Mouse (Mus musculus) limb, embryonic 11.5 days (tissue): ENCODE results near the gene Bcor. TPM values are rescaled to one million over a fixed set of nuclear protein-coding genes. Genes with fewer than 3 reads are reported as not detected.

ENCODE experiments used
- ATAC-seq: fragments of 200-750 bp; cut with Nextera tagmentation; 2 replicates; pipeline ENCODE4 v1.8.0; 2017; ENCODE audit warnings: low read depth; ENCODE audit not compliant: insufficient number of reproducible peaks, low FRiP score, low TSS enrichment
- DNase-seq: peaks from one replicate; pipeline ENCODE4 v3.0.0-alpha.2; 2015; ENCODE audit warnings: low spot score
- H3K27ac ChIP-seq: fragments of 300-500 bp; sonication (generic); replicated peaks from 2 replicates; pipeline ENCODE4 v1.5.1; 2014; ENCODE audit warnings: low read depth, mild to moderate bottlenecking, low read length
- H3K27me3 ChIP-seq: fragments of 300-500 bp; sonication (generic); 2 replicates; pipeline ENCODE4 v1.6.1; 2014; ENCODE audit warnings: mild to moderate bottlenecking, low read length, mixed read lengths; ENCODE audit not compliant: control insufficient read depth, insufficient read depth
- H3K36me3 ChIP-seq: fragments of 300-500 bp; sonication (generic); 2 replicates; pipeline ENCODE4 v1.6.1; 2014; ENCODE audit warnings: mild to moderate bottlenecking, low read length, moderate library complexity, mixed read lengths; ENCODE audit not compliant: control insufficient read depth, insufficient read depth
- H3K4me1 ChIP-seq: fragments of 300-500 bp; sonication (generic); 2 replicates; pipeline ENCODE4 v1.6.1; 2014; ENCODE audit warnings: low read length, mixed read lengths; ENCODE audit not compliant: control insufficient read depth, insufficient read depth
- H3K4me2 ChIP-seq: fragments of 300-500 bp; sonication (generic); 2 replicates; pipeline ENCODE4 v1.6.1; 2014; ENCODE audit warnings: low read depth, mild to moderate bottlenecking, moderate library complexity; ENCODE audit not compliant: severe bottlenecking
- H3K4me3 ChIP-seq: fragments of 300-500 bp; sonication (generic); 2 replicates; pipeline ENCODE4 v1.5.1; 2014; ENCODE audit warnings: low read depth, low read length
- H3K9ac ChIP-seq: fragments of 300-500 bp; sonication (generic); 2 replicates; pipeline ENCODE4 v1.6.1; 2014; ENCODE audit warnings: mild to moderate bottlenecking, low read length
- H3K9me3 ChIP-seq: fragments of 300-500 bp; sonication (generic); 2 replicates; pipeline ENCODE4 v1.6.1; 2016; ENCODE audit warnings: low read length; ENCODE audit not compliant: control insufficient read depth
- WGBS: fragments of 180-500 bp; shearing (Covaris S2); extraction: QIAGEN DNeasy Blood & Tissue Kit; methylation state at CpG from one replicate; pipeline ENCODE4 v1.1.7; 2014; 5-methylcytosine and 5-hydroxymethylcytosine counted together
- polyA plus RNA-seq: library from polyadenylated mRNA; unstranded; fragments of >200 nt; fragmentation: Nextera tagmentation; extraction: Ambion mirVana; gene quantifications from 2 replicates; pipeline ENCODE4 v1.2.1, GENCODE M21; 2014

Gene Bcor
- polyA plus RNA-seq, 1 experiment from 2014 or later, result 26.6 TPM

- peak; percentile 47 for DNase-seq
- H3K27ac ChIP-seq, result no peak overlapping the region
Measured at GRCm38 (mm10) chrX:12138266-12138665, 21.9 kb downstream of the Bcor start.

GRCm38 (mm10) chrX:12137121-12137521 lies 23.0 kb downstream of the Bcor start:
- H3K27me3 ChIP-seq, result peaks cover 64% of the 10 kb centered on the region
- ATAC-seq (no peak), DNase-seq (peak; percentile 46)
- 4% methylated on average over 18 of the region's 25 CpGs for WGBS
- H3K9me3 ChIP-seq, result no peaks in the 10 kb centered on the region
- no peak overlapping the region for H3K9ac ChIP-seq
- peak overlapping the region; percentile 81 for H3K27ac ChIP-seq
- peak overlapping the region; percentile 68 for H3K4me2 ChIP-seq
- peaks cover 34% of the 10 kb centered on the region for H3K4me1 ChIP-seq
- peak overlapping the region; percentile 29 for H3K4me3 ChIP-seq
- H3K36me3 ChIP-seq, result no peaks in the 10 kb centered on the region

More at GRCm38 (mm10) chrX:12138266-12138665, 21.9 kb downstream of the Bcor start:
- no peaks in the 10 kb centered on the region for H3K36me3 ChIP-seq
- peaks cover 60% of the 10 kb centered on the region for H3K27me3 ChIP-seq
- peaks cover 30% of the 10 kb centered on the region for H3K4me1 ChIP-seq
- ATAC-seq, result no peak
- 8% methylated on average over 7 of the region's 7 CpGs for WGBS
- no peaks in the 10 kb centered on the region for H3K9me3 ChIP-seq
- H3K4me2 ChIP-seq, result no peak overlapping the region; the same call in 1 of the 2 replicates
- H3K4me3 ChIP-seq, result no peak overlapping the region
- no peak overlapping the region for H3K9ac ChIP-seq

GRCm38 (mm10) chrX:12136261-12137101 lies 23.7 kb downstream of the Bcor start:
- ATAC-seq (no peak), DNase-seq (peak; percentile 63)
- Histone ChIP-seq H3K4me3 (peak overlapping the region; percentile 29), H3K36me3 (no peaks in the 10 kb centered on the region), H3K9me3 (no peaks in the 10 kb centered on the region), H3K9ac (peak overlapping the region; percentile 32; the same call in 1 of the 2 replicates), H3K4me2 (peak overlapping the region; percentile 68), H3K4me1 (peaks cover 35% of the 10 kb centered on the region), H3K27ac (peak overlapping the region; percentile 81), H3K27me3 (peaks cover 63% of the 10 kb centered on the region)
- 2% methylated on average over 46 of the region's 50 CpGs for WGBS

GRCm38 (mm10) chrX:12135121-12136111 lies 24.7 kb downstream of the Bcor start:
- under 1% methylated on average over 58 of the region's 75 CpGs for WGBS
- Histone ChIP-seq H3K4me2 (peak overlapping the region; percentile 68), H3K4me3 (peak overlapping the region; percentile 30), H3K9me3 (no peaks in the 10 kb centered on the region), H3K9ac (peak overlapping the region; percentile 55), H3K4me1 (peaks cover 38% of the 10 kb centered on the region), H3K27ac (peak overlapping the region; percentile 81), H3K27me3 (peaks cover 73% of the 10 kb centered on the region), H3K36me3 (no peaks in the 10 kb centered on the region)
- peak; percentile 18; the same call in 1 of the 2 replicates for ATAC-seq
- DNase-seq, result peak; percentile 72

- Histone ChIP-seq H3K4me2 (peak overlapping the region; percentile 68), H3K27ac (peak overlapping the region; percentile 81), H3K9ac (no peak overlapping the region; the same call in 1 of the 2 replicates), H3K4me1 (peaks cover 46% of the 10 kb centered on the region), H3K4me3 (peak overlapping the region; percentile 30; the same call in 1 of the 2 replicates), H3K9me3 (no peaks in the 10 kb centered on the region), H3K27me3 (peaks cover 73% of the 10 kb centered on the region), H3K36me3 (no peaks in the 10 kb centered on the region)
- 2% methylated on average over 19 of the region's 19 CpGs for WGBS
- peak; percentile 12; the same call in 1 of the 2 replicates for ATAC-seq
- DNase-seq, result peak; percentile 74
Measured at GRCm38 (mm10) chrX:12134541-12134940, 25.6 kb downstream of the Bcor start.

- H3K9ac ChIP-seq, result peak overlapping the region; percentile 12; the same call in 1 of the 2 replicates
- peak overlapping the region; percentile 20 for H3K4me3 ChIP-seq
- peak overlapping the region; percentile 68 for H3K4me2 ChIP-seq
- H3K36me3 ChIP-seq, result no peaks in the 10 kb centered on the region
- no peaks in the 10 kb centered on the region for H3K9me3 ChIP-seq
- 4% methylated on average over 21 of the region's 21 CpGs for WGBS
- peak; percentile 32 for DNase-seq
- peaks cover 46% of the 10 kb centered on the region for H3K4me1 ChIP-seq
- H3K27me3 ChIP-seq, result peaks cover 75% of the 10 kb centered on the region
- peak overlapping the region; percentile 81 for H3K27ac ChIP-seq
- 0 out of 2 replicates have a peak, but pooled peaks have one; percentile 9 for ATAC-seq
Measured at GRCm38 (mm10) chrX:12133836-12134431, 26.2 kb downstream of the Bcor start.

GRCm38 (mm10) chrX:12133178-12133835 lies 26.8 kb downstream of the Bcor start:
- ATAC-seq (peak; percentile 54), DNase-seq (peak; percentile 80)
- Histone ChIP-seq H3K9me3 (no peaks in the 10 kb centered on the region), H3K9ac (peak overlapping the region; percentile 12; the same call in 1 of the 2 replicates), H3K4me3 (peak overlapping the region; percentile 20), H3K27ac (peak overlapping the region; percentile 76), H3K4me1 (peaks cover 44% of the 10 kb centered on the region), H3K4me2 (peak overlapping the region; percentile 68), H3K36me3 (no peaks in the 10 kb centered on the region), H3K27me3 (peaks cover 77% of the 10 kb centered on the region)
- WGBS, result under 1% methylated on average over 38 of the region's 49 CpGs
